Mouse (Mus musculus) liver, postnatal 0 days (tissue): ENCODE results near the gene Gdf3.
"Not testable (repeated sequence)": the region's sequence is repeated elsewhere in the genome, so short reads cannot be mapped to it uniquely, and the experiment has no call there.

Source experiments
- CTCF ChIP-seq: sonication (generic); IDR thresholded peaks from 2 replicates; pipeline ENCODE4 v1.5.1; 2016; ENCODE audit warnings: antibody characterized with exemption, low read depth
- EP300 ChIP-seq: IDR thresholded peaks from 2 replicates; pipeline ENCODE4 v1.6.1; 2016; ENCODE audit warnings: antibody characterized with exemption, low read depth, mild to moderate bottlenecking

GRCm38 (mm10) chr6:122644196-122644595 is 34.3 kb upstream of the Gdf3 start:
- TF ChIP-seq CTCF, EP300: not testable (repeated sequence)
